10 mouse cellular contexts compared by ENCODE assay signal in the genomic region with DNA sequence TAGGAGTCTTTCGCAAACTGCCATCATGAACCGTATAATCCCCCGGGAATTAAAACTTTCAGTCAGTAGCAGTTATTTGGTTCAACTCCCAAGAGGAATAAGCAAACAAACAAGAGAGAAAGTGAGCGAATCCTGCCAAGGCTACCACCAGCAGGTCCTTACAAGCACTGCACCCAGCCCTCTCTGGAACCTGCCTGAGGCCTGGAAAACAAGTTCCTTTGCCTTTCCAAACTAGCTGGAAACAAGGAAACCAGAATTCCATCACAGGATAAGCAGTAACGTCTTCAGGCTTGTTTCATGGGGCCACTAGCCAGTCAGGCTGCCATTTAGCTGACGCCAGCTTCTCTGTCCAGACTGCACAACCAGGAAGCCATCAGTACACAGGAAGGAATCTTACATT. TPM values are rescaled to one million over a fixed set of nuclear protein-coding genes. Genes with fewer than 3 reads are reported as not detected.
DNase-seq lines count a peak whose midpoint lies in the region; ATAC-seq and TF ChIP-seq lines count a peak whose summit lies in the region.
"Had no signal": no experiment of that assay in that cellular context is flagged by ENCODE, and none has a peak within 500 bp of the region (broad histone marks: within the 10 kb centered on the region; RNA-seq: fewer than 3 reads in every experiment).

No protein-coding gene starts in this region.

- no peaks in the 10 kb centered on the region for H3K36me3 ChIP-seq in lung, postnatal 0 days (ENCODE audit: insufficient read depth, low read length)
- H3K36me3 ChIP-seq in stomach, embryonic 16.5 days (ENCODE audit: control insufficient read depth, insufficient read depth, low read length), result no peaks in the 10 kb centered on the region
- no peaks in the 10 kb centered on the region for H3K36me3 ChIP-seq in liver, embryonic 11.5 days (ENCODE audit: control insufficient read depth, insufficient read depth, low read length)

- intact Hi-C loops in heart, postnatal 36 days (cut with DNase I), result no loop called here

- 0 out of 2 replicates have a peak, but pooled peaks have one; percentile 17 for TF ChIP-seq CTCF in lung, postnatal 0 days (IDR thresholded peaks at IDR 0.05)

- H3K4me3 ChIP-seq in lung, postnatal 0 days (ENCODE audit: low read depth, low read length), result no peak overlapping the region
- no peak overlapping the region for H3K4me3 ChIP-seq in stomach, embryonic 16.5 days (replicated peaks; ENCODE audit: low read length)
- no peak overlapping the region for H3K4me3 ChIP-seq in liver, embryonic 11.5 days (ENCODE audit: low read depth, low read length)

- WGBS in lung, postnatal 0 days, result 53% methylated on average over 6 of the region's 6 CpGs
- WGBS in stomach, embryonic 16.5 days, result 73% methylated on average over 6 of the region's 6 CpGs
- WGBS in liver, embryonic 11.5 days, result 78% methylated on average over 6 of the region's 6 CpGs

- no peaks in the 10 kb centered on the region for H3K4me1 ChIP-seq in lung, postnatal 0 days (ENCODE audit: insufficient read depth, low read depth, low read length)
- H3K4me1 ChIP-seq in stomach, embryonic 16.5 days (ENCODE audit: control insufficient read depth, insufficient read depth, low read length), result no peaks in the 10 kb centered on the region
- H3K4me1 ChIP-seq in liver, embryonic 11.5 days (replicated peaks; ENCODE audit: control insufficient read depth, insufficient read depth, low read length), result no peaks in the 10 kb centered on the region

- no peaks in the 10 kb centered on the region for H3K9me3 ChIP-seq in lung, postnatal 0 days (ENCODE audit: low read length)
- no peaks in the 10 kb centered on the region for H3K9me3 ChIP-seq in stomach, embryonic 16.5 days (replicated peaks; ENCODE audit: control insufficient read depth, low read length)
- no peaks in the 10 kb centered on the region for H3K9me3 ChIP-seq in liver, embryonic 11.5 days (ENCODE audit: control insufficient read depth, low read length)

- no peak for ATAC-seq in lung, postnatal 0 days
- no peak for ATAC-seq in stomach, embryonic 16.5 days (ENCODE audit: insufficient read depth, low FRiP score)
- ATAC-seq in liver, embryonic 11.5 days (replicated peaks; ENCODE audit: low FRiP score), result no peak
- ATAC-seq in megakaryocyte, adult 5-6 weeks (ENCODE audit: poor library complexity, severe bottlenecking), result no peak

- DNase-seq in adrenal gland, postnatal 10 days, result peak; percentile 23
- no peak for DNase-seq in adrenal gland, postnatal 36 days
- DNase-seq in lung, postnatal 0 days (ENCODE audit: low spot score), result no peak
- DNase-seq in lung, postnatal 14 days, result no peak
- DNase-seq in heart, postnatal 36 days, result peak; percentile 27 to 50
- no peak for DNase-seq in liver, embryonic 11.5 days (ENCODE audit: low spot score)
- DNase-seq: lung, embryonic 14.5 days had no signal

- no peaks in the 10 kb centered on the region for H3K27me3 ChIP-seq in lung, postnatal 0 days (replicated peaks; ENCODE audit: insufficient read depth, low read length)
- H3K27me3 ChIP-seq in stomach, embryonic 16.5 days (ENCODE audit: control insufficient read depth, insufficient read depth, low read length), result no peaks in the 10 kb centered on the region
- H3K27me3 ChIP-seq in liver, embryonic 11.5 days (replicated peaks; ENCODE audit: control insufficient read depth, insufficient read depth, low read length), result no peaks in the 10 kb centered on the region

- no peak overlapping the region for H3K4me2 ChIP-seq in lung, postnatal 0 days (replicated peaks; ENCODE audit: low read depth, low read length)
- no peak overlapping the region for H3K4me2 ChIP-seq in stomach, embryonic 16.5 days (ENCODE audit: low read depth, low read length)
- no peak overlapping the region for H3K4me2 ChIP-seq in liver, embryonic 11.5 days
- H3K4me2 ChIP-seq: hindbrain, embryonic 14.5 days; lung, embryonic 14.5 days had no signal

- no peak overlapping the region for H3K27ac ChIP-seq in lung, postnatal 0 days (ENCODE audit: low read length)
- peak overlapping the region; percentile 57 for H3K27ac ChIP-seq in stomach, embryonic 16.5 days (ENCODE audit: low read length)
- no peak overlapping the region for H3K27ac ChIP-seq in liver, embryonic 11.5 days (ENCODE audit: low read depth, low read length)
- H3K27ac ChIP-seq: hindbrain, embryonic 14.5 days had no signal

- no peak overlapping the region for H3K9ac ChIP-seq in lung, postnatal 0 days (replicated peaks; ENCODE audit: low read depth)
- H3K9ac ChIP-seq in stomach, embryonic 16.5 days (ENCODE audit: low read length), result no peak overlapping the region
- H3K9ac ChIP-seq in liver, embryonic 11.5 days (ENCODE audit: low read depth, low read length), result no peak overlapping the region
- H3K9ac ChIP-seq: hindbrain, embryonic 14.5 days; lung, embryonic 14.5 days had no signal

- TF ChIP-seq EP300 in lung, postnatal 0 days (IDR thresholded peaks at IDR 0.05), result no peak

RNA-seq across cellular contexts. Expression of a gene that starts 37.4 kb away (rescaled TPM):
- 10 to 100 TPM; 16.7 to 18.2 TPM for total RNA-seq in adrenal gland, postnatal 10 days (2021)
- total RNA-seq in adrenal gland, postnatal 36 days (2021), result 10 to 100 TPM; 10.8 to 68.2 TPM
- 25.3 and 30.1 TPM in 2 replicates for polyA plus RNA-seq in lung, postnatal 0 days (2015; fragmentation: Nextera tagmentation; extraction: Ambion mirVana)
- 10 to 100 TPM; 16.9 to 22.0 TPM for total RNA-seq in heart, postnatal 36 days (2021)
- polyA plus RNA-seq in stomach, embryonic 16.5 days (2015; fragmentation: Nextera tagmentation; extraction: Ambion mirVana), result 6.3 and 8.4 TPM in 2 replicates
- polyA plus RNA-seq in liver, embryonic 11.5 days (2014; fragmentation: Nextera tagmentation; extraction: Ambion mirVana), result 3.5 and 4.5 TPM in 2 replicates
- total RNA-seq in megakaryocyte, adult 5-6 weeks (2015), result 0.02 and 0.05 TPM in 2 replicates
- 0.20 and 0.37 TPM in 2 replicates for total RNA-seq in megakaryocyte, adult 5-6 weeks (2017)

Comparison
In these comparisons a context has a peak if more than half of its experiments do, and no peak if none do; other contexts are left out.
1. DNase-seq: peak in adrenal gland, postnatal 10 days (single experiment) and heart, postnatal 36 days (2 of 2); none in adrenal gland, postnatal 36 days (0 of 2), lung, postnatal 0 days (single experiment), lung, postnatal 14 days (single experiment) and liver, embryonic 11.5 days (single experiment).
2. RNA of a gene that starts 37.4 kb away (total RNA-seq): 10.8 to 68.2 TPM in adrenal gland, postnatal 36 days, 16.9 to 22.0 TPM in heart, postnatal 36 days and 16.7 to 18.2 TPM in adrenal gland, postnatal 10 days; 0.02 to 0.37 TPM in megakaryocyte, adult 5-6 weeks; every median in the first group is over 4 times any median in the second.